Mouse (Mus musculus): ENCODE results near the gene Cpn2.

DNA sequence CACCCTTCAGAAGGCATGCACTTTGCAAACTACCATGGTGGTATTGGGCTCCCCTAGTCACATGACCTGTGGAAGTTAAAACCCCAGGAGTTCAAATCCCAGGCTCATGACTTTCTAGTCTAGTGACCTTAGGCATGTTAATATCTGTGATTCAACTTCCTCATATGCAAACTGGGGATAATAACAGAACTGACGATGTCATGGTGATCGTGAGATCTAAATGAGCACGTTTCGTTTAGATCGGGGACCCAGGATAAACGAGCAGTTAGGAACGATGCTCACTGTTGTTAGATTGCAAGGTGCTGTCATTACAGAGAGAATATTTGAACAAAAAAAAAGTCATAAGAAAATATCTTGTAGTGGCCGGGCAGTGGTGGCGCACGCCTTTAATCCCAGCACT lies 5.1 kb downstream of the Cpn2 start:
- no peak for TF ChIP-seq GATA1 (IDR thresholded peaks at IDR 0.05; ENCODE audit: borderline replicate concordance, low read length)
- no peak for TF ChIP-seq FLI1 (IDR thresholded peaks at IDR 0.05; ENCODE audit: low read length)
